Mouse (Mus musculus) cerebellum, adult 11-12 months (tissue): ENCODE results near the gene Tnfrsf1b.

Source experiments
- DNase-seq: peaks from one replicate; pipeline ENCODE4 v3.0.0; 2022

The Tnfrsf1b gene

GRCm38 (mm10) chr4:145217837-145218236 lies 28.8 kb downstream of the Tnfrsf1b start:
- no peak for DNase-seq

GRCm38 (mm10) chr4:145217046-145217445 lies 29.6 kb downstream of the Tnfrsf1b start:
- DNase-seq: no peak

DNA sequence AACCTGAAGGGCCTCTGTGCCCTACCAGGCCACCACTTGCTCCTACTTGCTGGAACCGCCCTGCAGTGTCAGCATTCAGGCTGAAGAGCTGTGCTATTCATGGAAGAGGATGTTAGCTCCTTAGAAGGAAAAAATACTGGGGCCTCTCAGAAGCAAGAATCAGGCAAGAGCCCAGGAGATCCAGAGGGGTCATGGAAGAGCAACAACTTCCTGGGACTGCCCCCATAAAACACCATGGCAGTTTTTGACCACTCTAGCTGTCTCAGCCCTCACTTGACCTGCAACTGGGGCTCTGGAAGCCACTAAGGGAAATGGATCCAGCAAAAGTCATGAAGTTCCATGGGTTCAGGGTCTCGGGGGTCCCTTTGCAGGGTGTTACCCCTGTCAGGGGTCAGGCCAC lies 31.3 kb downstream of the Tnfrsf1b start:
- no peak for DNase-seq

GRCm38 (mm10) chr4:145214786-145215174 lies 31.9 kb downstream of the Tnfrsf1b start:
- DNase-seq: no peak

DNA sequence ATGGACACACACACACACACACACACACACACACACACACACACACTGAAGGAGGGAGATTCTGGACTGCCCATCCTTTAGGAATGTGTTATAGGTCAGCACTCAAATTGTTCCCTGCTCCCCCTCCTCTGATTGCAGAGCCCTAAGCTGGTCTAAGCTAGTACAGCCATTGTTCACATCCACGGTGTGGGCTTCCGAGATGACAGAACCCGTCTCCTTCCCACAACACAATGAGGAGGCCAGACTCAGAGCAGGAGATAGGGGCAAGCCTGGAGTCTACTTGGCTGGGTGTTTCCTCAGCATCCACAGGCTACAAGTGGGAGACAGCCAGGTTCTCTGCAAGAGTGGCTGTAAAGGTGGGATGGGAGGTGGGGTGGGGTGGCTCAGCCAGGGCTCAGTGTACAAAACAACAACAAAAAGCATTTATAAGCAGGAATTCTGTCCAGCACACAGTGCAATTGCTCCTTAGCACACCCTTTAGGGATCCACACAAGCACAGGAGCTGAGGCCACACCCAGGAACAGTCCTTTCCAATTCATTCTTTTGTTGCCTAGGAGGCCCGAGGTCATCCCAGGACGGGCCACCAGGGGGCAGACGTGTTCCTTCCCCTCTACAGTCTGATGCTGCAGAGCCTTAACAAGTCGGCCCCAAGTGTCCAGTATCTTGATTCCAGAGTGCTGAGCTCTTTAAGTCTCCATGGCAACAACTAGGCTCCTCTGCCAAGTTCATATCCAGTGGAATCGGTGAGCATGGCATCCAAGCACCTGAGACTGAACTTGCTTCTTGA lies 32.5 kb downstream of the Tnfrsf1b start:
- DNase-seq: peak; percentile 51

DNA sequence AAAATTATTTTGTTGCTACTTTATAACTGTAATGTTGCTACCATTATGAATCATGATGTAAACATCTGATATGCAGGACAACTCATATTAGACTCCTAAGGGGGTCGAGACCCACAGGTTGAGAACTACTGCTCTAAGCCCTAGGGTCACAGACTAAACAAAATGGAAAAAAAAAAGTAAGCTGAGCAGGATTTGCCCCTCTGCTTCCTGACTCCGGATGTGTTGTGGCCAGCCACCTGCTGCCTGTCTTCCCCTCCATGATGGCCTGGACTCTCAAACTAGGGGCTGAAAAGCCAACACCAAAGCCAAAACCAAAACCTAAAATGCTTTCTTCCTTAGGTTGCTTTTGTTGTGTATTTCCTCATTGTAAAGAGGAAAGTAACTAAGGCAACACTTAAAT lies 35.6 kb downstream of the Tnfrsf1b start:
- no peak for DNase-seq

GRCm38 (mm10) chr4:145210564-145210963 lies 36.1 kb downstream of the Tnfrsf1b start:
- no peak for DNase-seq

- DNase-seq: no peak
These were observed 37.0 kb downstream of the Tnfrsf1b start for GRCm38 (mm10) chr4:145209690-145210088.

DNA sequence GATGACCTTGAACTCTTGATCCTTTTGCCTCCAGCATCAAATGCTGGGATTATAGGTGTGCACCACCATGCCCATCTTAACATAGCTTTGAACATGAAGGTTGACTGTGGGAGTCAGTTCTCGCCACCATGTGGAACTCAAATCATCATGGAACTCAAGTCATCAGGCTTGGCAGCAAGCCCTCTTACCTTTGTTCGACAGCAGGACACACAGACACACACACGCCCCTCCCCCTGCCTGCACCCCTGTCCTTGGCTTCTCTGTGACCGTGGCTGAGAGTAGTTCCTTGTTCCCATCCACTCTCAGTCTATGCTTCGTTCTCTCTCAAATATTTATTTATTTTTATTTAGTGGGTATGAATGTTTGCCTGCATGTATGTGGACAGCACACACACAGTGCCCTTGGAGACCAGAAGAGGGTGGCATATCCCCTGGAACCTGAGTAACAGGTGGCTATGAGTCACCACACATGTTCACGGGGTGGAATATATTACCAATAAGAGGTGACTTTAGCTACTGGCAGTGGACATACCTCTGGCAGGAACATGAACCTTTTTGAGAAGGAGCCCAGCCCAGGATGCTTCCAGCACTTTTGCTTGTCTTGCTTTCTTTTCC lies 37.5 kb downstream of the Tnfrsf1b start:
- no peak for DNase-seq

DNA sequence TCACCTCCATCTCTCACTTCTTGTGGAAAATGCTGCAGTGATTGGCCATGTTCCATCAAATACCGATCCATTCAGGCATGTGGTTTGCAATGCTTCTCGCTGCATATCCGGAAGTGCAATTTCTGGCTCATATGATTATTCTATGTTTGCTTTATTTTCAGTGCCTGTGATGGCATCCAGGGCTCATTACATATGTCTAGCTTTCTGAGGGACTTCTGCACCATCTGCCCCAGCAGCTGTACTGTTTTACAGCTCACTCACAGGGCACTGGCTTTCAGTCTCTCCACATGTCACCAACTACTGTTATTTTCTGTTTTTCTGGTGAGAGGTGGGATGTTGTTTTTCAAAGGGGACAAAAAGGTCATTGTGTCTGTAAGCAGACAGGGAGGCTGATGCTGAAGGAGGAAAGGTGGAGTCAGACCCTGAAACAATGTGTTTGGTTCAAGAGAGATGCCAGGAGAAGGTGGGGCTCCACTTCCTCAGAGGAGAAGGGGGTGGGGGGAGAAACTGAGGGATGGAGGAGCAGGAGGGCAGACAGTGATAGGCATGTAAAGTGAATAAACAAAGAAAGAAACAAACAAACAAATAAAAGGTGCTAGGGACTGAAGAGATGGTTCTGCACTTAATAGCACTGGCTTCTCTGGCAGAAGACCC lies 38.8 kb downstream of the Tnfrsf1b start:
- DNase-seq: no peak

- DNase-seq: no peak
These were observed 41.9 kb downstream of the Tnfrsf1b start for GRCm38 (mm10) chr4:145204779-145205178.

DNA sequence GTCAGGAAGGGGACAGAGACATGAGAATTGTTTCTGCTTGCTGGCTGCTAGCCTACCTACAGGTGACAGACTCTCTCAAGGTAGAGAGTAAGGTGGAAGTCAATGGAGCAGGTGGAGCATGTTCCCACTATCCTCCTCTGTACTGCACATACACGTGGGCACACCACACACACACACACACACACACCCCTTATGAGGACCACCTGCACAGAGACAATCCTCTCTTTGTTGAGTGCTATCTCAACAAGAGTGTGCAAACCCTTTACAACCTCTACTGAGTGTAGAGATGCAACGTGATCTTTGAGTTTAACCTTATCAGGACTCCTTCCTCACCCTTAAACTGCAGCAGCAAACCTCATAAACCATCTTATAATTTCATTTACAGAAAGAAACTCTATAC lies 43.4 kb downstream of the Tnfrsf1b start:
- no peak for DNase-seq

- no peak for DNase-seq
These were observed 45.2 kb downstream of the Tnfrsf1b start for GRCm38 (mm10) chr4:145201424-145201823.

DNA sequence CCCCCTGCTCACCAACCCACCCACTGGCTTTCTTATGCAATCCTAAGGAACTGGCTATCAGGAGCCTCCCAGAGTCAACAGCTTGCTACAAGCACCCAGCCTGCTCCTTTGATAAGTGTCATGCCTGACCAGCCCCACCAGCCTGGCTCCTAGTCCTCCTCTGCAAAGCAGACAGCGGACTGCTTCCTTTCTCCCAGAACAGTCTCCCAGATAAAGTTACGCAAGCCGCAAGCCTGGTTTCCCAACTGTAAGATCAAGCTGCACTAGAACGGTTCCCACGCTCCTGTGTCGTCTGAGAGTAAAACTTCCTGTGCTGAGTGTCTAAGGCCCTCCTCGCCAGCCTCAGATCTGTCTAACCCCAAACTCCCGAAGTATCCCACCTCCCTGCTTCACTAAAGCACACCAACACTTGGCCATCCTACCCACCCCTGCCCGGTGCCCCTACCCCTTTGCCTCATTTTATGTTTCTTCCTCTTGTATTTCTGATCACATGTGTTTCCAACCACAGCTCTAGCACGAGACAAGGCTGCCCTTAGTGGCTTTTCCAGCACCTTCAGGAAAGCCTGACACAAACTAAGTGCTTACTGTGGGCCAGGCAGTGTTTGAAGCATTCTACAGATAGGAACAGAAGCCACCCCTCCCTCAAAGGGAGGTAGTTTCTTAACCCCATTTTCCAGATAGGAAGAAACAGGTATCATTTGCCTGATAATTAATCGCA lies 46.5 kb downstream of the Tnfrsf1b start:
- DNase-seq: no peak

DNA sequence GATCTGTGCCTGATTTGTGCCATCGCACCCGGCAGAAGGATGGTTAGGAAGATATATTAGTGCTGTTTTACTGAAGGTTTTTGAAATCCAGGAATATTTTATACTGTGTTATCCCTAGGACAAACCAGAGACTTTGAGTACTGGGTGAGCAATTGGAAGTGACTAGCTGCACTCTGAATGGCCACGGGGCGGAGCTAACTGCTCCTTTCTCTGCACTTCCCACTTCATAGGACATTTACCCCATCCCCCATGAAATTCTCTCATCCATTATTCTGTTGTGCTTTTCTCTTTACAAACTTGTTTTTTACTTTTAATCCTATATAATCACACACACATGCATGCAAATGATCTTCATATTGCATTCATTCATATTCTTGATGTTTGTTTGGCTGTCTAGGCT lies 50.1 kb downstream of the Tnfrsf1b start:
- no peak for DNase-seq

DNA sequence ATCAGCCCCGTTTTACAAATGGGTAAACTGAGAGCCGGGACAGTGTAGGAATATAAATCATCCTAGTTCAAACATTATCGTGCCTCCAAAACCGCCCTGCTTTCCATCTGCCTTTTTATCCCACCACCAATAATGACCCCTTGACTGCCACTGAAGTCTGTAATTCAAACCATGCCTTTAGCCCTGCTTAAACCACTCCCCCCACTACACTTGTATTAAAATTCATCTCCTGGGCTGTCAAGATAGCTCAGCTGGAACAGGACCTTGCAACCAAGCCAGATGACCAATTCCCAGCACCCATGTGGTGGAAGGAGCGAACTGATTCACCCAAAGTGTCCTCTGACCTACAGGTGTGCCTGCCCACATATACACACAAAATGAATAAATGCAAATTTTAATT lies 51.5 kb downstream of the Tnfrsf1b start:
- no peak for DNase-seq

DNA sequence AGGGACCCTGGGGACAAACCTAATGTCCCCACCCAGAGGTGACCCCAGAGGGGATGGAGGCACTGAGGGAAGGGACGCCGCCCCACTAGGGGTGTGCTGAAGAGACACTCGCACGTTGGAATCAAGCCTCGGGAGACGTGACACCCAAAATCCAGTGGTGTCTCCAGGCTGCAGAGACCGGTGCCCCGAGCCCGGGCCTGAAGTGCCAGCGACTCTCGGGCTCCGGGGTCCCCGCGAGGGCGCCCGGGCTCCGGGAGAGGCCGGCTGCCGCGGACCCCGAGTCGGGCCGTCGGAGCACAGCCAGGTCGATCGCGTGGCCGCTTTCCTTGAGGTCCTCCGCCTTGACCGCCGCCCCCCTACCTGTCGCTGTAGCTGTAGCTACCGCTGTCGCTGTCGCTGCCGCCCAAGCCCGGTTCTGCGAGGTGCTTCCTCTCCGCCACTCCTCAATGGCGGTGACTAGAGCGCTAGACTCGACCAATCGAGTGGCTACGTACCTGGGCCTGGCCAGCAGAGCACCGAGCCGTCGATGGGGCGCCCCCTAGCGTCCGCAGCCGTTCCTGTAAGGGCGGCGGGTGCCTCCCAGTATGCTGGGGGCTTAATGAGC lies 52.0 kb downstream of the Tnfrsf1b start, which contains the start of gene Vps13d:
Gene Vps13d, minus strand, starts transcription at position 447 of the 604 bp plus-strand sequence.
- peak; percentile 84 for DNase-seq

DNA sequence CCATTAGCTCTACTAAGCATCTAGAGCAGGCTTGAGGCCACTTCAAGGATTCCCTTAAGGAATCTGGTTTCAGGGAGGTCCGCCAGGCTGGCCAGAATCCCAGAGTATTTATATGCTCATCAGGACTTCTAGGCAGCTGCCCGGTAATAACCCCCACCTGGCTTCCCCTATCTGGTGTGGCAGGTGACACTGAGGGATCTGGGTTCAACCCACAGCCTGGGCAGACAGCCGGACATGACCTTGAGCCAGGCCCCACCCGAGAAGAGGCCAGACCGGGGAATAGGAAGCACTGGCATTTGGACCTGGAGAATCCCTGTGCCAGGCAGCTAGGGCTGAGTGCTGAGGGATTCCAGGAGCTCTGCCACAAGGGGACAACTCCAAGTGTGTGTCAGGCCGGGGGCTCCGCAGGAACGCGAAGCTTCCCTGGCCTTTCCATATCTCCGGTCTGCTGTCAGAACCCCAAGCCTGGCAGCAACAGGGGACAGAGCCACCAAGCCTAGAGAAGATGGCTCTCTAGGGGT lies 52.6 kb downstream of the Tnfrsf1b start:
- DNase-seq: peak; percentile 64

GRCm38 (mm10) chr4:145193406-145193805 lies 53.3 kb downstream of the Tnfrsf1b start:
- DNase-seq: no peak

DNA sequence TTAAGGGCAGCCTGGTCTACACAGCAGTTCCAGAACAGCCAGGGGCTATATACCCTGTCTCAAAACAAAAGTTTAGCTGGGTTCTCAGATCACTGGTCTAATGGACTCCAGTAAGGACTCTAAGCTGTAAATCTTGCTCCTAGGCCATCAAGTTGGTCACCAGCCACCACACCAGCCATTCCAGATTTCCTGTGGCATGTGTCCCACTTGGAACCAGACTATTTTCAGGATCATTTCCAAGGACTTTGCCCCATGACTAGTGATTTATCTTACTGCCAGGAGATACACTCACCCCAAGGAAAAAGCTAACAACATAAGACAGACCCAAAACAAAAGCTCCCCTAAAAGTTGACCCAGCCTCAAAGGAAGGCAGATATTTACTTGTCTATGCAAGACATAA lies 54.0 kb downstream of the Tnfrsf1b start:
- peak; percentile 27 for DNase-seq

DNA sequence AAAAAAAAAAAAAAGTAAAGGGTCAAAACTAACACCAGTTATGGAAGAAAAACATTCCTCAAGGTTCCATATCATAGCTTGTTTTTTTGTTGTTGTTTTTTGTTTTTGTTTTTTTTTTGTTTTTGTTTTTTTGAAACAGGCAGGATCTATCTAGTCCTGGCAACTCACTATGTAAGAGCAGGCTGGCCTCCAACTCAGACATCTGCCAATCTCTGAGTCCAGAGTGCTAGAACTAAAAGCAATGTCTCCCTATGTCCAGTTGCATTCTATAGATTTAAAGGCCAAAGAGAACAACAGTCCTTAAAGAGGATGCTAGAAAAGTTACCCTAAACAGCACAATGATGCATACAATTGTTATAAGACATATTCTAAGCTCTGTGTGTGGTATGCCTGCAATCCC lies 58.1 kb downstream of the Tnfrsf1b start:
- no peak for DNase-seq

DNA sequence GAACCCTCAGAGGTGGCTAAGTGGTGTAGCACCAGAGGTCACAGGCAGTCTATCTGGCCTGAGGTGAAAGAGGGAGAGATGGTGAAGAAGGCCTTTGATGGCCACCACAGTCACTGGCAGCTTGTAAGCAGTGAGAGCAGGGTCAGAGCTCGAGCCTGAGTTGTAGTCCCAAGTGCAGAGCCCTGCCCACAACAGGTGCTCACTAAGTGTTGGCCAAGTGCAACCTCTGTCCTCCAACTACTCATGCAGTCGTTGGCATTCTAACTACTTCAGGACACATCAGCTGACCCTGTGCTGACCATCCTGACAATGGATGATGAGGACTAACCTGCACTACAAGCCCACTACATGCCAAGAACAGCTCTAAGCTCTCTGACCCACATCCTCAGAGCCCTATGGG lies 59.1 kb downstream of the Tnfrsf1b start:
- DNase-seq: no peak
